Mouse (Mus musculus) CH12.LX (cell line): Measurements from ENCODE around the gene 2610042L04Rik. TPM values are rescaled to one million over a fixed set of nuclear protein-coding genes. Genes with fewer than 3 reads are reported as not detected.
"Not testable (repeated sequence)": the region's sequence is repeated elsewhere in the genome, so short reads cannot be mapped to it uniquely, and the experiment has no call there.

Experiments used
- DNase-seq: peaks from one replicate; pipeline ENCODE4 v3.0.0-alpha.2; 2013; ENCODE audit errors: extremely low read depth
- H3K27ac ChIP-seq: 2 replicates; pipeline ENCODE4 v1.5.1; 2012; ENCODE audit warnings: low read depth, mild to moderate bottlenecking, control low read depth, moderate library complexity; ENCODE audit not compliant: insufficient read depth
- H3K27me3 ChIP-seq: replicated peaks from 2 replicates; pipeline ENCODE3; 2012; ENCODE audit warnings: inconsistent platforms
- H3K36me3 ChIP-seq, 2 experiments: replicated peaks in 1 of 2; 2 replicates each; pipeline versions ENCODE3 to v1.6.1; 2012; ENCODE audit warnings: inconsistent platforms in 1 of 2, low read length in 1 of 2, mild to moderate bottlenecking in 1 of 2, mixed read lengths in 1 of 2, moderate library complexity in 1 of 2; ENCODE audit not compliant: control insufficient read depth in 1 of 2, insufficient read depth in 1 of 2
- H3K4me1 ChIP-seq, 2 experiments: 2 replicates each; pipeline ENCODE4 v1.6.1; 2012; ENCODE audit warnings: inconsistent platforms in 1 of 2, moderate library complexity in 1 of 2; ENCODE audit not compliant: insufficient read depth in 2 of 2, control insufficient read depth in 1 of 2
- H3K4me2 ChIP-seq: 2 replicates; pipeline ENCODE4 v1.6.1; 2012; ENCODE audit warnings: low read depth, mild to moderate bottlenecking, control low read depth; ENCODE audit not compliant: poor library complexity, insufficient read depth, severe bottlenecking
- H3K4me3 ChIP-seq, 3 experiments: fragments of 150-350 bp in 1 of 3; sonication (generic) in 1 of 3; replicated peaks in 1 of 3; 2 replicates each; pipeline versions ENCODE3 to v1.5.1; 2011 to 2012; ENCODE audit warnings: low read depth in 2 of 3, low read length in 2 of 3, mild to moderate bottlenecking in 2 of 3, moderate library complexity in 2 of 3, control low read depth in 1 of 3, improper control_type of control experiment in 1 of 3, inconsistent platforms in 1 of 3, mixed read lengths in 1 of 3; ENCODE audit not compliant: poor library complexity in 1 of 3
- H3K79me2 ChIP-seq: replicated peaks from 2 replicates; pipeline ENCODE4 v1.6.1; 2012; ENCODE audit warnings: mild to moderate bottlenecking, moderate library complexity; ENCODE audit not compliant: control insufficient read depth, poor library complexity, insufficient read depth, severe bottlenecking; ENCODE audit errors: extremely low read depth
- H3K9ac ChIP-seq: 2 replicates; pipeline ENCODE4 v1.6.1; 2012; ENCODE audit warnings: low read depth, mild to moderate bottlenecking, control low read depth, moderate library complexity; ENCODE audit not compliant: insufficient read depth
- H3K9me3 ChIP-seq: replicated peaks from 2 replicates; pipeline ENCODE3; 2012; ENCODE audit warnings: low read length, inconsistent platforms, mixed read lengths
- dilution Hi-C: fragments of 300-500 bp; cut with MboI; formaldehyde crosslinking; loops from 2 replicates; pipeline ENCODE4 v1.14.3; 2020; ENCODE audit warnings: low sequenced_read_pairs; ENCODE audit not compliant: extremely low pct_unique_long_range_greater_than_20kb, extremely low pct_ligation_motif_present
- in situ Hi-C: fragments of 300-500 bp; cut with MboI; formaldehyde crosslinking; loops from 3 replicates; pipeline ENCODE4 v1.14.3; 2019; ENCODE audit warnings: low sequenced_read_pairs, low pct_ligation_motif_present, low pct_unique_long_range_greater_than_20kb, mixed read lengths
- polyA plus RNA-seq: library from polyadenylated mRNA; unstranded; fragments of >175 nt; gene quantifications from 2 replicates; pipeline ENCODE4 v1.2.1, GENCODE M21; 2012; ENCODE audit warnings: low read depth; ENCODE audit not compliant: insufficient read length
- total RNA-seq, 2 experiments: library from RNA; depleted of rRNA; stranded (reverse); fragments of 300-350 nt in 1 of 2; fragments of >200 nt in 1 of 2; gene quantifications; 2 replicates each; pipeline ENCODE4 v1.2.3; 2012 to 2014

2610042L04Rik gene
- total RNA-seq (2012; rRNA removed) = not detected in 2 replicates
- not detected in 2 replicates for total RNA-seq (2014; rRNA removed)
- not detected in 2 replicates for polyA plus RNA-seq

- H3K9me3 ChIP-seq, DNase-seq, H3K79me2 ChIP-seq, dilution Hi-C loops, H3K36me3 ChIP-seq, H3K4me1 ChIP-seq, H3K4me3 ChIP-seq, in situ Hi-C loops, H3K4me2 ChIP-seq, H3K27ac ChIP-seq, H3K9ac ChIP-seq, H3K27me3 ChIP-seq: not testable (repeated sequence)
These were observed at the start of gene 2610042L04Rik for GRCm38 (mm10) chr14:4334476-4335080. Gene 2610042L04Rik, plus strand, starts transcription at chr14:4334763.

DNA sequence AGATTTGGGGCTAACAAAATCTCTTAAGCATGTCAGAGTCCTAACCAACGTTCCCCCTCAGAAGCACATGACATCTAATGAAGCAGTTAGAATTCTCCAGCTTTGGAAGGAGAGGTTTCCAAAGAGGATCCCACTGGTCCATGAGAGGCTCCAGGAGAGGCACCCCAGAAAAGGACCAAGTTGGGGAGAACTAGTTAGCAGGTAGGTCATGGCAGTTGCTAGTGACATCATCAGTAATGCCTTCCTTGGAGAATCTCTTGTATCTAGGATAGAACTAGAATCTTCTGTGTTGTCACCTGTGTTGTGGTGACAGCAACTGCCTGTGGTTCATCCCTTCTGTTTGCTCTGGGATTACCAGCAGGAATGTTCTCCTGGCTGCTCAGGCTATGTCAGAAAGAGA lies 17.6 kb upstream of the 2610042L04Rik start, which contains the start of gene Gm3149:
Gene Gm3149 (plus strand): TSS at position 301 of the 400 bp plus-strand sequence.
- H3K27ac ChIP-seq, in situ Hi-C loops, H3K79me2 ChIP-seq, H3K36me3 ChIP-seq, H3K4me1 ChIP-seq, dilution Hi-C loops, DNase-seq, H3K4me2 ChIP-seq, H3K9ac ChIP-seq, H3K4me3 ChIP-seq, H3K27me3 ChIP-seq, H3K9me3 ChIP-seq: not testable (repeated sequence)

- H3K27me3 ChIP-seq, H3K4me3 ChIP-seq, DNase-seq, H3K9ac ChIP-seq, H3K79me2 ChIP-seq, H3K9me3 ChIP-seq, dilution Hi-C loops, H3K27ac ChIP-seq, in situ Hi-C loops, H3K36me3 ChIP-seq, H3K4me1 ChIP-seq, H3K4me2 ChIP-seq: not testable (repeated sequence)
These were observed 943 bp downstream of the 2610042L04Rik start for GRCm38 (mm10) chr14:4335506-4335905.

- H3K4me3 ChIP-seq, DNase-seq, H3K9ac ChIP-seq, dilution Hi-C loops, H3K36me3 ChIP-seq, H3K27me3 ChIP-seq, H3K4me2 ChIP-seq, H3K4me1 ChIP-seq, H3K79me2 ChIP-seq, H3K27ac ChIP-seq, in situ Hi-C loops, H3K9me3 ChIP-seq: not testable (repeated sequence)
These were observed 34.4 kb downstream of the 2610042L04Rik start for GRCm38 (mm10) chr14:4368991-4369390.

- H3K4me2 ChIP-seq, H3K79me2 ChIP-seq, H3K27ac ChIP-seq, H3K9ac ChIP-seq, dilution Hi-C loops, H3K27me3 ChIP-seq, H3K4me3 ChIP-seq, H3K36me3 ChIP-seq, H3K4me1 ChIP-seq, DNase-seq, in situ Hi-C loops, H3K9me3 ChIP-seq: not testable (repeated sequence)
These were observed 35.1 kb downstream of the 2610042L04Rik start for GRCm38 (mm10) chr14:4369691-4370090.

DNA sequence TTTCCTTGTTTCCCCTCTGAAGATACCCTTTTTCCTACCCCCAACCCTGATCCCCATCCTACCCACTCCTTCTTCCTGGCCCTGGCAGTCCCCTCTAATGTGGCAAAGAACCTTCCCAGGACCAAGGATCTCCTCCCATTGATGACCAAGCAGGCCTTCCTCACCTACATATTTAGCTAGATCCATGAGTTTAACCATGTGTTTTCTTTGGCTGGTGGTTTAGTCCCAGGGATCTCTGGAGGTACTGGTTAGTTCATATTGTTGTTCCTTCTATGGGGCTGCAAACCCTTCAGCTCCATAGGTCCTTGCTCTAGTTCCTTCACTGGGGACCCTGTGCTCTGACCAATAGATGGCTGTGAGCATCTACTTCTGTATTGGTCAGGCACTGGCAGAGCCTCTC lies 43.3 kb downstream of the 2610042L04Rik start:
- in situ Hi-C loops, H3K4me1 ChIP-seq, H3K9ac ChIP-seq, H3K4me2 ChIP-seq, H3K79me2 ChIP-seq, H3K9me3 ChIP-seq, DNase-seq, H3K27ac ChIP-seq, H3K27me3 ChIP-seq, dilution Hi-C loops, H3K4me3 ChIP-seq, H3K36me3 ChIP-seq: not testable (repeated sequence)
